Mouse (Mus musculus) limb, embryonic 12.5 days (tissue): Measurements from ENCODE around the gene Ppm1h. TPM values are rescaled to one million over a fixed set of nuclear protein-coding genes. Genes with fewer than 3 reads are reported as not detected.

ENCODE experiments used
- ATAC-seq: fragments of 200-750 bp; cut with Nextera tagmentation; 2 replicates; pipeline ENCODE4 v1.8.0; 2017; ENCODE audit warnings: low read depth, moderate TSS enrichment; ENCODE audit not compliant: insufficient number of reproducible peaks, insufficient read depth, low FRiP score, low TSS enrichment
- H3K27ac ChIP-seq: fragments of 300-500 bp; sonication (generic); 2 replicates; pipeline ENCODE4 v1.5.1; 2016; ENCODE audit warnings: mild to moderate bottlenecking, moderate library complexity
- H3K27me3 ChIP-seq: fragments of 300-500 bp; sonication (generic); 2 replicates; pipeline ENCODE4 v1.6.1; 2016; ENCODE audit warnings: mild to moderate bottlenecking, moderate library complexity
- H3K36me3 ChIP-seq: fragments of 300-500 bp; sonication (generic); 2 replicates; pipeline ENCODE4 v1.6.1; 2016; ENCODE audit warnings: mild to moderate bottlenecking, moderate library complexity
- H3K4me1 ChIP-seq: fragments of 300-500 bp; sonication (generic); replicated peaks from 2 replicates; pipeline ENCODE4 v1.6.1; 2016
- H3K4me2 ChIP-seq: fragments of 300-500 bp; sonication (generic); 2 replicates; pipeline ENCODE4 v1.6.1; 2016; ENCODE audit warnings: mild to moderate bottlenecking, moderate library complexity
- H3K4me3 ChIP-seq: fragments of 300-500 bp; sonication (generic); replicated peaks from 2 replicates; pipeline ENCODE4 v1.5.1; 2016; ENCODE audit warnings: mild to moderate bottlenecking
- H3K9ac ChIP-seq: fragments of 300-500 bp; sonication (generic); replicated peaks from 2 replicates; pipeline ENCODE4 v1.6.1; 2016; ENCODE audit warnings: mild to moderate bottlenecking, moderate library complexity
- H3K9me3 ChIP-seq: fragments of 300-500 bp; sonication (generic); 2 replicates; pipeline ENCODE4 v1.6.1; 2016; ENCODE audit warnings: mild to moderate bottlenecking, moderate library complexity
- WGBS: fragments of 180-500 bp; shearing (Covaris S2); methylation state at CpG from one replicate; pipeline ENCODE4 v1.1.7; 2016; 5-methylcytosine and 5-hydroxymethylcytosine counted together
- microRNA counts: library from miRNA; unstranded; fragments of <30 nt; microRNA quantifications from one replicate; lab custom pipeline; 2017
- microRNA-seq: library from miRNA; unstranded; fragments of <30 nt; microRNA quantifications from one replicate; pipeline ENCODE4, GENCODE M21; 2017
- polyA plus RNA-seq: library from polyadenylated mRNA; unstranded; fragments of >200 nt; fragmentation: Nextera tagmentation; extraction: Ambion mirVana; gene quantifications from 2 replicates; pipeline ENCODE4 v1.2.1, GENCODE M21; 2016

Ppm1h gene
- polyA plus RNA-seq, 1 experiment from 2014 or later: 5.6 TPM

DNA sequence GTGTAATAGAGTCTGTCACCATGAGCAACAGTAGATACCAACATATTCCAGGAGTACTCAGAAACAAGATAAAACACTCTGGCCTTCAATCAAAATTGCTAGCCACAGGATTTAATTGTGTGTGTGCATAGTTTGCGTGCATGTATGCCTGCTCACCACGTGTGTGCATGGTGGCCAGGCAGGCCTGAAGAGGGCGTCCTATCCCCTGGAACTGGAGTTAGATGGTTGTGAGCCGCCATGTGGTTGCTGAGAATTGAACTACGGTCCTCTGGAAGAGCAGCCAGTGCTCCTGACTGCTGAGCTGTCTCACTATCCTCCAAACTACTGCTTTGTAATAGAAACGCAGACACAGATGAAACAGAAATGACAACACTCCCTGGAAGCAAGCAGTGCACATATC is 312.0 kb downstream of the Ppm1h start:
- H3K36me3 ChIP-seq: peaks cover 34% of the 10 kb centered on the region
- H3K4me1 ChIP-seq: peaks cover 19% of the 10 kb centered on the region
- 93% methylated on average over 6 of the region's 6 CpGs for WGBS
- H3K9ac ChIP-seq: no peak overlapping the region
- H3K4me2 ChIP-seq: no peak overlapping the region
- no peak for ATAC-seq
- no peaks in the 10 kb centered on the region for H3K27me3 ChIP-seq
- no peak overlapping the region for H3K27ac ChIP-seq
- no peaks in the 10 kb centered on the region for H3K9me3 ChIP-seq
- H3K4me3 ChIP-seq: no peak overlapping the region

DNA sequence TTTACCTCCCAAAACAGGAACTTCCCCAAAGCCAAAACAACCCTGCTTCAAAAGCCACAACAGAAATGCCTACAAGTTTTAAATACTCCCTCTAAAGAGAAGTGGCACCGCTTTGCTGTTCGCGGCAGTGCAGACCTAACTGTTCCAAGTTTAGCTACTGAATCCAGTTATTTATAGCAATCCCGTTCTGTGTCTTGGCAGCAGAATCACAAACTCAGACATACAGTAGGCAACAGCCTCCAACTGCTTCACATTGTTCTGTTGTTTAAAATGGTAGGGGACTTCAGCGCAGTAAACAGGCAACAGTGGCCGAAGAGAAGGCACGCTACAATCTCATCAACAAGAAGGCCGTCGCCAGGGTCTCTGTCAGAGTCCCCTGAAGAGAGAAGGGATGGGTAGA is 312.5 kb downstream of the Ppm1h start:
- no peak overlapping the region for H3K27ac ChIP-seq
- H3K4me1 ChIP-seq: peaks cover 19% of the 10 kb centered on the region
- H3K4me2 ChIP-seq: no peak overlapping the region
- peaks cover 38% of the 10 kb centered on the region for H3K36me3 ChIP-seq
- no peak for ATAC-seq
- no peaks in the 10 kb centered on the region for H3K27me3 ChIP-seq
- WGBS: 97% methylated on average over 9 of the region's 9 CpGs
- no peak overlapping the region for H3K4me3 ChIP-seq
- no peaks in the 10 kb centered on the region for H3K9me3 ChIP-seq
- H3K9ac ChIP-seq: no peak overlapping the region

- H3K27me3 ChIP-seq: no peaks in the 10 kb centered on the region
- H3K9ac ChIP-seq: no peak overlapping the region
- no peaks in the 10 kb centered on the region for H3K9me3 ChIP-seq
- ATAC-seq: no peak
- H3K4me2 ChIP-seq: no peak overlapping the region
- H3K4me1 ChIP-seq: peaks cover 18% of the 10 kb centered on the region
- H3K27ac ChIP-seq: no peak overlapping the region
- WGBS: 90% methylated on average over 9 of the region's 9 CpGs
- H3K36me3 ChIP-seq: peaks cover 44% of the 10 kb centered on the region
- H3K4me3 ChIP-seq: no peak overlapping the region
These were observed 313.1 kb downstream of the Ppm1h start for GRCm38 (mm10) chr10:122991648-122992047.

DNA sequence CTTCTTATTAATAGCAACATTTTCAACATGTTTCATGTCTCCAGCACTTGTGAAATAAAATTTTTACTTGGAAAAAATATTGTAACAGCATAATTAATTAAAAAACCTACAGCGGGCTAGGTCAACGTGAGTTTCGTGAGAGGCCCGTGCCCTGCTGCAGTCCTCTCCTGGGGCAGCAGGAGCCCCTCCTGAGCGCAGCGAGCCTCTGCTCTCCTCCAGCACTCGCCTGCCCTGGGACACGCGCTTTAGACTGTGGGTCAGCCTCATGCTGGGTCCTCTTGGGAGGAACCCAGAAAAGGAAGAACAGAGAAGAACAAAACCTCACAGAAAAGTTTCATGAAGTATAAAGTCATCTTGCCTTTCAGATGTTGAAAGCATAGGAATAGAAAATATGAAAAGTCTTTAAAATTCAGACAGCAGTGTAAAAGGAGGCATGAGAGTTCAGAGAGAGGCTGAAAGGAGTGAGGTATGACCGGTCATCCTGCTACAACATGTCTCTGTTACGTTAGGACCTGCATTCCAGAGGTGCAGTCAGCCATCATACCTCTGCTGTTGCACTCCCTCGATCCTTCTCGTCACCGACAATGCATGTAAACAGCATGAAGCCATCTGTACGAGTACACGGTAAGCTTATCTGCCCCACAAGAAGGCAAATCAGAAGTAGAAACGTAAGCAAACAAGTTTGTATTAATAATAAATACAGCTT is 316.0 kb downstream of the Ppm1h start:
- Histone ChIP-seq H3K9me3 (no peaks in the 10 kb centered on the region), H3K9ac (no peak overlapping the region), H3K27me3 (no peaks in the 10 kb centered on the region), H3K4me3 (no peak overlapping the region), H3K27ac (no peak overlapping the region), H3K4me2 (no peak overlapping the region), H3K36me3 (peaks cover 73% of the 10 kb centered on the region), H3K4me1 (no peaks in the 10 kb centered on the region)
- 78% methylated on average over 17 of the region's 17 CpGs for WGBS
- no peak for ATAC-seq

MicroRNAs encoded within 50 kb of the gene (microRNA counts, 519-probe panel; counts per million panel counts)
- microRNA mmu-let-7i (lab: Ali Mortazavi, UCI): 8,074 counts per million, percentile 90 among the panel's probes with 10 or more counts

Small RNA genes within 50 kb of the gene (microRNA-seq; reads per million reads assigned to microRNA genes)
- gene Mir6412 (not detected), gene Mir8104 (not detected), gene Mirlet7i (19,760 reads per million, percentile 96 among the genes with 10 or more reads in this experiment)

Other genes with a start within 250 kb of the Ppm1h start
- gene Avpr1a, start 230.3 kb upstream of the Ppm1h start, polyA plus RNA-seq: 1.5 and 1.6 TPM in 2 replicates